Mouse (Mus musculus) small intestine, adult 2 months (tissue): ENCODE results near the gene Anxa11. TPM values are rescaled to one million over a fixed set of nuclear protein-coding genes. Genes with fewer than 3 reads are reported as not detected.
"Not testable (repeated sequence)": the region's sequence is repeated elsewhere in the genome, so short reads cannot be mapped to it uniquely, and the experiment has no call there.

Source experiments
- H3K27ac ChIP-seq: fragments of 200-500 bp; 2 replicates; pipeline ENCODE4 v1.5.1; 2012; ENCODE audit warnings: low read depth, low read length, control low read depth, inconsistent platforms; ENCODE audit not compliant: insufficient read depth
- H3K27me3 ChIP-seq: fragments of 200-500 bp; 2 replicates; pipeline ENCODE4 v1.6.1; 2012; ENCODE audit warnings: mild to moderate bottlenecking, moderate library complexity, low read length, inconsistent platforms; ENCODE audit not compliant: control insufficient read depth, insufficient read depth
- H3K36me3 ChIP-seq: fragments of 200-500 bp; 2 replicates; pipeline ENCODE4 v1.6.1; 2012; ENCODE audit warnings: mild to moderate bottlenecking, low read length, control low read depth, inconsistent platforms; ENCODE audit not compliant: control insufficient read depth, insufficient read depth
- H3K4me1 ChIP-seq: fragments of 200-500 bp; 2 replicates; pipeline ENCODE4 v1.6.1; 2012; ENCODE audit warnings: low read length, inconsistent platforms, mixed read lengths; ENCODE audit not compliant: control insufficient read depth, insufficient read depth, insufficient read length
- H3K4me3 ChIP-seq: fragments of 200-500 bp; 2 replicates; pipeline ENCODE4 v1.5.1; 2012; ENCODE audit warnings: low read depth, mild to moderate bottlenecking, control low read depth, inconsistent platforms, low read length, moderate library complexity
- CTCF ChIP-seq: fragments of 200-500 bp; IDR thresholded peaks from 2 replicates; pipeline ENCODE4 v1.5.1; 2012; ENCODE audit warnings: low read depth, mild to moderate bottlenecking, control low read depth, inconsistent platforms, low read length, moderate library complexity, mixed read lengths; ENCODE audit not compliant: insufficient replicate concordance, insufficient read length; ENCODE audit errors: extremely low read depth
- POLR2A ChIP-seq: fragments of 200-500 bp; IDR thresholded peaks from 2 replicates; pipeline ENCODE4 v1.6.1; 2012; ENCODE audit warnings: low read depth, mild to moderate bottlenecking, control low read depth, inconsistent platforms, low read length, moderate library complexity
- WGBS: fragments of 180-500 bp; shearing (Covaris S2); methylation state at CpG from one replicate; pipeline ENCODE4 v1.1.7; 2018; 5-methylcytosine and 5-hydroxymethylcytosine counted together
- polyA plus RNA-seq: library from polyadenylated mRNA; depleted of rRNA; stranded (reverse); fragments of >200 nt; gene quantifications from 2 replicates; pipeline ENCODE4 v1.2.3, GENCODE M21; 2012

Gene Anxa11
- polyA plus RNA-seq, 1 experiment = 153 TPM

DNA sequence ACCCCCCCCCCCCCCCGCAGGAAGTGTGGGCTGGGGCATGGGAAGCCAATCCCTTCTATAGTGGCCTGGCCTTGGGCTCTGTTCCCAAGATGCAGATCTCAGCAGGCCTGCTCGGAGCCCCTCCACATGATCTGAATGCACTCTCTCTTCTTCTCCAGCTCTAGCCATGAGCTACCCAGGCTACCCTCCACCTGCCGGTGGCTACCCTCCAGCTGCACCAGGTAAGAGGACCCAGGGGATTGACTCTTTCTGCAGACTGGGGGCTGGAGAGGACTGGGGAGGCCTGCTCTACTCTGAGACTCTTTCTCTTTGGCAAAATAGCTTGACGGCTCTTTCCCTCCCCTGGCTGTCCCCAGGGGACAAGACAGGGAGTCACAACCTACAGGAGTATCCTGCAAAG is 26.8 kb downstream of the Anxa11 start:
- no peak for TF ChIP-seq CTCF
- TF ChIP-seq POLR2A = no peak
- no peak overlapping the region for H3K4me3 ChIP-seq
- 39% methylated on average over 4 of the region's 4 CpGs for WGBS
- no peak overlapping the region; the same call in 1 of the 2 replicates for H3K27ac ChIP-seq
- peaks cover 24% of the 10 kb centered on the region for H3K36me3 ChIP-seq
- peaks cover 41% of the 10 kb centered on the region for H3K4me1 ChIP-seq
- no peaks in the 10 kb centered on the region for H3K27me3 ChIP-seq

- WGBS = 62% methylated on average over 9 of the region's 9 CpGs
- H3K4me1 ChIP-seq = peaks cover 41% of the 10 kb centered on the region
- no peak overlapping the region for H3K27ac ChIP-seq
- TF ChIP-seq POLR2A (no peak), CTCF (no peak)
- no peak overlapping the region for H3K4me3 ChIP-seq
- no peaks in the 10 kb centered on the region for H3K27me3 ChIP-seq
- peaks cover 30% of the 10 kb centered on the region for H3K36me3 ChIP-seq
These were observed 27.4 kb downstream of the Anxa11 start for GRCm38 (mm10) chr14:25869135-25869878.

- no peak for TF ChIP-seq POLR2A
- no peak for TF ChIP-seq CTCF
- H3K4me3 ChIP-seq = no peak overlapping the region
- no peak overlapping the region for H3K27ac ChIP-seq
- 80% methylated on average over 8 of the region's 8 CpGs for WGBS
- H3K27me3 ChIP-seq = no peaks in the 10 kb centered on the region
- peaks cover 37% of the 10 kb centered on the region for H3K36me3 ChIP-seq
- peaks cover 18% of the 10 kb centered on the region; the same call in 1 of the 2 replicates for H3K4me1 ChIP-seq
These were observed 30.8 kb downstream of the Anxa11 start for GRCm38 (mm10) chr14:25872461-25873415.

GRCm38 (mm10) chr14:25876640-25877039 is 34.7 kb downstream of the Anxa11 start:
- not testable (repeated sequence) for H3K27me3 ChIP-seq, H3K27ac ChIP-seq, H3K4me3 ChIP-seq, H3K4me1 ChIP-seq
- peaks cover 28% of the 10 kb centered on the region for H3K36me3 ChIP-seq
- WGBS = no CpG with 5 or more reads among the region's 7 CpGs

DNA sequence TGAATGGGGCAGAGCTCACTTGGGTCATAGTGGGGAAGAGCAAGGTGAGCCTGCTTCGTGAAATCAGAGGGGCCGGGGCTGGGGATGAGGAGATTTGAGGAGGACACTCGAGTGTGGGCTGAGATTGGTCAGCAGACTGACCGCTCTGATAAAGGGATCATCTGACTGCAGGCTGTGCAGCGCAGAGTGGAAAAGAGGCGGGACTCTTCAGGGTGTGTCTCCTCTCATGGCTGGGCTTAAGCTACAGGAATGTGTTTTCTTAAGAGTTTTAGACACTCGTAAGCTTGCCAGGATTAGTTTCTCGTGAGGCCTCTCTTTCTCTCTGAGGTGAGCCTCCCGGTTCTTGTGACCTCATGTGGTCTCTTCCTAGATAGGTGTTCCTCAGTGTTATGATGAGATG is 39.8 kb downstream of the Anxa11 start:
- not testable (repeated sequence) for H3K4me1 ChIP-seq, H3K27me3 ChIP-seq, H3K27ac ChIP-seq, H3K4me3 ChIP-seq, H3K36me3 ChIP-seq
- no CpG with 5 or more reads among the region's 9 CpGs for WGBS

DNA sequence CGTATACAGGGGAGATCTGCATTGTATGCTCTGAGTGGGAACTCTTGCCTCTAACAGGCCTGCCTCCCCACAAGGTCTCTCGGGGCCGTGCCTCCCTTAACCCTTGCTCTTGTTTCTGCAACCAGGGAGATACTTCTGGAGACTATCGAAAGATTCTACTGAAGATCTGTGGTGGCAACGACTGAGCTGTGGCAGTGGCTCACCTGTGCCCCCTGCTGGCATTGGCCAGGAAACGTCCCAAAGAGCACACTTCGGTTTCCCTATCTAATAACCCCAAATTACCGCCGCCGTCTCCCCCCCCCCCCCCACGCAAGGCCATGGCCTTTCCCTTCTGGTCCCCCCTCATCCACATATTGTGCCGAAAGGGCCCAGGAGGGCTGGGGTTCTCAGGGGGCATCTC is 43.9 kb downstream of the Anxa11 start:
- H3K36me3 ChIP-seq, H3K27ac ChIP-seq, H3K4me3 ChIP-seq, H3K4me1 ChIP-seq, H3K27me3 ChIP-seq: not testable (repeated sequence)
- no CpG with 5 or more reads among the region's 12 CpGs for WGBS

DNA sequence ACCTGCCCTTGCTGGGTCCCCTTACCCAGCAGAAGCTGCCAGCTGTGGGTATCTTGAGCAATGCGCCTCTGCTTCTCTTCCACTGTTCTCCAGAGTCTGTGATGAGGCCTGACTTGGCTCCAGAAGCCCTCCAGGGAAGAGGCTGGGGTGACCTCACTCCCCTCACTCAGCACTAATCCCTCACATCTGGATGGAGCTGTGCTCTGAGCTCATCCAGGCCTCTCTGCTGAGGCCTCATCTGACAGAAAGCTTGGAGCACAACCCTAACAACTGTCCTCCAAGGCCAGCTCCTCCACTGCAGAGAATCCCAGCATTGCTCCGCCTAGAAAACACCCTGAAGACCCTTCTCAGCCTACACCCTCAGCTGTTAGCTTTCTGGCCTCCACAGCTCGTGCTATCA is 52.6 kb downstream of the Anxa11 start:
- H3K27ac ChIP-seq, H3K27me3 ChIP-seq, H3K4me3 ChIP-seq, H3K4me1 ChIP-seq, H3K36me3 ChIP-seq: not testable (repeated sequence)
- no CpG with 5 or more reads among the region's 3 CpGs for WGBS

- not testable (repeated sequence) for H3K27me3 ChIP-seq, H3K27ac ChIP-seq, H3K36me3 ChIP-seq, H3K4me3 ChIP-seq, H3K4me1 ChIP-seq
- no CpG with 5 or more reads among the region's 7 CpGs for WGBS
These were observed 53.7 kb downstream of the Anxa11 start for GRCm38 (mm10) chr14:25895686-25896085.

GRCm38 (mm10) chr14:25903000-25903399 is 61.0 kb downstream of the Anxa11 start, which contains the start of gene Plac9a:
Plac9a (minus strand) TSS chr14:25903100.
- H3K27ac ChIP-seq, H3K4me3 ChIP-seq, H3K27me3 ChIP-seq, H3K4me1 ChIP-seq, H3K36me3 ChIP-seq: not testable (repeated sequence)
- WGBS = no CpG with 5 or more reads among the region's 10 CpGs

GRCm38 (mm10) chr14:25905243-25905642 is 63.3 kb downstream of the Anxa11 start:
- not testable (repeated sequence) for H3K4me1 ChIP-seq, H3K27ac ChIP-seq, H3K4me3 ChIP-seq, H3K36me3 ChIP-seq, H3K27me3 ChIP-seq
- WGBS = 70% methylated on average over 1 of the region's 5 CpGs
